Mouse (Mus musculus) thymus, adult 2 months (tissue): Measurements from ENCODE around the gene Atoh8.

Source experiments
- CTCF ChIP-seq: fragments of 200-500 bp; IDR thresholded peaks from 2 replicates; pipeline ENCODE4 v1.5.1; 2012; ENCODE audit warnings: mild to moderate bottlenecking, control low read depth, low read length, moderate library complexity, borderline replicate concordance; ENCODE audit not compliant: control insufficient read depth, poor library complexity, insufficient read depth; ENCODE audit errors: extremely low read depth
- POLR2A ChIP-seq: fragments of 200-500 bp; IDR thresholded peaks from 2 replicates; pipeline ENCODE4 v1.6.1; 2012; ENCODE audit warnings: mild to moderate bottlenecking, low read length, control low read depth, moderate library complexity; ENCODE audit not compliant: control insufficient read depth, poor library complexity, insufficient read depth; ENCODE audit errors: extremely low read depth

GRCm38 (mm10) chr6:72230875-72231274 is 4.5 kb downstream of the Atoh8 start:
- TF ChIP-seq CTCF (no peak), POLR2A (no peak)
